Mouse (Mus musculus) midbrain, postnatal 0 days (tissue): Measurements from ENCODE around the gene Mindy4. TPM values are rescaled to one million over a fixed set of nuclear protein-coding genes. Genes with fewer than 3 reads are reported as not detected.
A peak's percentile ranks its signal among the peaks of the same experiment; 100 is the strongest.

Experiments
- ATAC-seq: fragments of 200-750 bp; cut with Nextera tagmentation; 2 replicates; pipeline ENCODE4 v1.8.0; 2017; ENCODE audit warnings: moderate number of reproducible peaks, mild to moderate bottlenecking, moderate TSS enrichment, moderate library complexity; ENCODE audit not compliant: low FRiP score
- DNase-seq: peaks from one replicate; pipeline ENCODE4 v3.0.0-alpha.2; 2015; ENCODE audit warnings: low spot score
- H3K27ac ChIP-seq: fragments of 300-500 bp; sonication (generic); 2 replicates; pipeline ENCODE4 v1.5.1; 2014; ENCODE audit warnings: low read depth, mild to moderate bottlenecking, low read length, mixed read lengths
- H3K27me3 ChIP-seq: fragments of 300-500 bp; sonication (generic); 2 replicates; pipeline ENCODE4 v1.6.1; 2014; ENCODE audit warnings: low read length, control low read depth, mixed read lengths; ENCODE audit not compliant: insufficient read depth
- H3K36me3 ChIP-seq: fragments of 300-500 bp; sonication (generic); 2 replicates; pipeline ENCODE4 v1.6.1; 2014; ENCODE audit warnings: low read length, control low read depth, mixed read lengths; ENCODE audit not compliant: insufficient read depth
- H3K4me1 ChIP-seq: fragments of 300-500 bp; sonication (generic); 2 replicates; pipeline ENCODE4 v1.6.1; 2014; ENCODE audit warnings: mild to moderate bottlenecking, control low read depth, antibody characterized with exemption, low read length, mixed read lengths; ENCODE audit not compliant: insufficient read depth
- H3K4me2 ChIP-seq: fragments of 300-500 bp; sonication (generic); 2 replicates; pipeline ENCODE4 v1.6.1; 2014; ENCODE audit warnings: low read depth, mild to moderate bottlenecking, low read length, mixed read lengths; ENCODE audit not compliant: poor library complexity, severe bottlenecking
- H3K4me3 ChIP-seq: fragments of 300-500 bp; sonication (generic); 2 replicates; pipeline ENCODE4 v1.5.1; 2014; ENCODE audit warnings: low read depth, mild to moderate bottlenecking, low read length, moderate library complexity
- H3K9ac ChIP-seq: fragments of 300-500 bp; sonication (generic); replicated peaks from 2 replicates; pipeline ENCODE4 v1.6.1; 2014; ENCODE audit warnings: mild to moderate bottlenecking, low read length, moderate library complexity, mixed read lengths; ENCODE audit not compliant: poor library complexity, severe bottlenecking
- H3K9me3 ChIP-seq: fragments of 300-500 bp; sonication (generic); 2 replicates; pipeline ENCODE4 v1.6.1; 2016; ENCODE audit warnings: low read length, control low read depth
- CTCF ChIP-seq: IDR thresholded peaks from 2 replicates; pipeline ENCODE4 v1.5.1; 2016; ENCODE audit warnings: antibody characterized with exemption, mild to moderate bottlenecking
- WGBS: fragments of 180-500 bp; shearing (Covaris S2); extraction: QIAGEN DNeasy Blood & Tissue Kit; methylation state at CpG from one replicate; pipeline ENCODE4 v1.1.7; 2014; 5-methylcytosine and 5-hydroxymethylcytosine counted together
- polyA plus RNA-seq: library from polyadenylated mRNA; unstranded; fragments of >200 nt; fragmentation: Nextera tagmentation; extraction: Ambion mirVana; gene quantifications from 2 replicates; pipeline ENCODE4 v1.2.1, GENCODE M21; 2015
- total RNA-seq: library from RNA; depleted of rRNA; stranded (reverse); fragments of >200 nt; gene quantifications from 2 replicates; pipeline ENCODE4 v1.2.3, GENCODE M21; 2014

Mindy4 gene
- total and polyA plus RNA-seq, 2 experiments from 2014 or later, result 8.8 to 10.0 TPM

DNA sequence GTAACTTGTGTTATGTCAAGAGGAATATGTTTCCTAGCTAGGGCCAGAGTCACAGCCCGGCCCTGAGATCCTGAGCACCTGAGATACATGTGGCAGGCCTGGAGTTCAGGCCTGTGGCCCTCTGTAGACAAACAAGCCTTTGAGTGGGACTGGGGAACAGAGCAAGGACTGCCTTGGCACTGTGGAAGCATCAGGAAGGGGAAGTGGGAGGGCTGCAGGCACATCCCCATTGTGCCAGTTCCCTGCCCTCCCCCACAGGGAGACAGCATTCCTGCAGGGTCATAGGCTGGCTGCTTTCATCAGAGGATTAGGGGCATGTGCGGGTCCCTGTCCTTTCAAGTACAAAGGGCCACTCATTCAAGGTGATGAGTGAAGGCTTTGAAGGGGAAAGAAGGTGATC is 107.0 kb downstream of the Mindy4 start:
- Histone ChIP-seq H3K4me2 (no peak overlapping the region), H3K27ac (no peak overlapping the region), H3K4me1 (no peaks in the 10 kb centered on the region), H3K4me3 (no peak overlapping the region), H3K9me3 (no peaks in the 10 kb centered on the region), H3K9ac (no peak overlapping the region), H3K27me3 (no peaks in the 10 kb centered on the region; the same call in 1 of the 2 replicates), H3K36me3 (peaks cover 9% of the 10 kb centered on the region; the same call in 1 of the 2 replicates)
- no peak for TF ChIP-seq CTCF
- DNase-seq (no peak), ATAC-seq (no peak)
- 55% methylated on average over 2 of the region's 2 CpGs for WGBS

DNA sequence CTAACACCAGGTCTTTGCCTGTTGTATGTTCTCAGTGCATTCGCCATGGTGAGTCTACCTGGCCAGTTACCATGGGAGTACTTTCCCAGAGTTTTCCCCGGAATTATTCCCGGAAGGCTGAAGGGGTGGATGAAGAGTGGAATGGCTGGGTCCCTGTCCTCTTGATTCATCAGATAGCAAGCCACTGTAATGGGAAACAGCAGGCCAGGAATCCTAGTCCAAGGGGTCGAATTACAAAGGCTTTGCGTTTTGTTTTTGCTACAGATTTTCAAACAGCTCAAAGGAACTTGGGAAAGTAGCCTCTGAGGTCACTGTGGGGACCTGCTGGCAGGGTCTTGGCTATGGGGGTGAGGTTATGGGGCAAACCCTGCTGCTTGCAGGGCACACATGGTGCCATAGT is 108.8 kb downstream of the Mindy4 start:
- Histone ChIP-seq H3K36me3 (peaks cover 9% of the 10 kb centered on the region; the same call in 1 of the 2 replicates), H3K9ac (no peak overlapping the region), H3K9me3 (no peaks in the 10 kb centered on the region), H3K4me2 (no peak overlapping the region), H3K27me3 (no peaks in the 10 kb centered on the region; the same call in 1 of the 2 replicates), H3K4me1 (no peaks in the 10 kb centered on the region), H3K4me3 (no peak overlapping the region), H3K27ac (no peak overlapping the region)
- DNase-seq (no peak), ATAC-seq (no peak)
- TF ChIP-seq CTCF, result no peak
- 74% methylated on average over 5 of the region's 5 CpGs for WGBS

DNA sequence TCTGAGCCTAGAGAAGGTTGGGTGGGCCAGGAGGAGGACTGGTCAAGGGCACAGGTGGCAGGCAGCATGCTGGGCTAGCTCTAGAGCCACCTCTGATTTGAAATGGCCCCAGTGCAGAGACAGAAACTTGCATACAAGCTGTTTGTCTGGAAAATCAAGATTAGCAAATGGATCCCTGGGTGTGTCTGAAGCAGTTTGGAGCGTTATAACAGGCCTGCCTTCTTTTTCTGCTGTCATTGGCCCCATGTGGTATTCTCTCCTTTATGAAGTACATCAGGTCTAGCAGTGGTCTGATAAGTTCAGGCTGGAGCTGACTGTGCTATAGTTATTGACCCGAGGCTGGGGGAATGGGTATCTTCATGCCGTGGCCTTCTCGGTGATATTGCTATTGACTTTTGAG is 110.7 kb downstream of the Mindy4 start:
- Histone ChIP-seq H3K9ac (no peak overlapping the region), H3K9me3 (no peaks in the 10 kb centered on the region), H3K4me2 (no peak overlapping the region), H3K4me1 (no peaks in the 10 kb centered on the region), H3K27ac (no peak overlapping the region), H3K27me3 (no peaks in the 10 kb centered on the region), H3K4me3 (no peak overlapping the region), H3K36me3 (peaks cover 5% of the 10 kb centered on the region; the same call in 1 of the 2 replicates)
- 93% methylated on average over 4 of the region's 4 CpGs for WGBS
- no peak for ATAC-seq
- no peak for DNase-seq
- no peak for TF ChIP-seq CTCF

DNA sequence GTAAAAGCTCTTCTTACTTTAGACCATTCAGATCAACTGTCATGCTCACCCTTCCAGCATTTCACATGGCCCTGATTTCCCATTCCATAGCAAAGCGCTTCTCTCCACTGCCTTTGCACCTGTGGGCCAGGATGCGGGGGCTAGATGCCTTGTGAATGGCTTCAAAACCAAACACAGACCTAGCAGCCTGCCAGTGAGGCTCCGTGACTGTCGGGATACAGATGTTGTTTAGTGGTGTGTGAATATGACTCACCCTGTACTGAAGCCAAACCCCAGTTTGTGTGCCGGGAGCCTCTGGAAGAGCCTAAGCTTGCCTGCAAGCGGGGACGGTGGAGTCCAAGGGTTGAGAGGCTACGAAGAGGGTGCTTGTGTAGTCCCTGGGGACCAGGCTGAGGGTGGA is 111.4 kb downstream of the Mindy4 start:
- ATAC-seq, result no peak
- Histone ChIP-seq H3K9me3 (no peaks in the 10 kb centered on the region), H3K27me3 (no peaks in the 10 kb centered on the region), H3K4me3 (no peak overlapping the region), H3K36me3 (peaks cover 5% of the 10 kb centered on the region; the same call in 1 of the 2 replicates), H3K27ac (no peak overlapping the region), H3K9ac (no peak overlapping the region), H3K4me2 (no peak overlapping the region), H3K4me1 (no peaks in the 10 kb centered on the region)
- WGBS, result 91% methylated on average over 8 of the region's 8 CpGs
- DNase-seq, result no peak
- TF ChIP-seq CTCF, result no peak

DNA sequence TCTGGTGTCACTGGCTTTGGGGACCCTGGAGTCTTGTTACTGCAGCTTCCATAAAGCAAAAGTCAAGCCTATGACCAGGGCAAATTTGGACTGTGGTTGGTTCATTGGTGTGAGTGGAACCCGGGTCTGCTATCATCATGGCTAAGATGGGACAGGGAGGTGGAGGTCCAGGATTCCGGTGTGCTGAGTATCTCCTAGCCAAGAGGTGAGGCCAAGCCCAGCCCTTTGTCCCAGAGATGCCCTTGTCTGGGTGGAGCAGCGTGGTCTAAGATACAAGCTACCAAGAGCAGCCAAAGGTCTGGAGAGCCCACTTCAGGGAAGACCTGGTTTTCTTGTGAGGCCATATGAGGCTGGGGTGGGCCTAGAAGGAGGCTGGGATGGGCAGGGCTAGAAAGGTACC is 115.4 kb downstream of the Mindy4 start:
- H3K9me3 ChIP-seq, result no peaks in the 10 kb centered on the region
- H3K4me1 ChIP-seq, result no peaks in the 10 kb centered on the region
- TF ChIP-seq CTCF, result no peak
- H3K9ac ChIP-seq, result no peak overlapping the region
- H3K27me3 ChIP-seq, result no peaks in the 10 kb centered on the region
- ATAC-seq, result no peak
- H3K4me2 ChIP-seq, result no peak overlapping the region
- H3K4me3 ChIP-seq, result no peak overlapping the region
- H3K36me3 ChIP-seq, result no peaks in the 10 kb centered on the region
- no peak overlapping the region for H3K27ac ChIP-seq
- WGBS, result 96% methylated on average over 3 of the region's 3 CpGs
- DNase-seq, result no peak

DNA sequence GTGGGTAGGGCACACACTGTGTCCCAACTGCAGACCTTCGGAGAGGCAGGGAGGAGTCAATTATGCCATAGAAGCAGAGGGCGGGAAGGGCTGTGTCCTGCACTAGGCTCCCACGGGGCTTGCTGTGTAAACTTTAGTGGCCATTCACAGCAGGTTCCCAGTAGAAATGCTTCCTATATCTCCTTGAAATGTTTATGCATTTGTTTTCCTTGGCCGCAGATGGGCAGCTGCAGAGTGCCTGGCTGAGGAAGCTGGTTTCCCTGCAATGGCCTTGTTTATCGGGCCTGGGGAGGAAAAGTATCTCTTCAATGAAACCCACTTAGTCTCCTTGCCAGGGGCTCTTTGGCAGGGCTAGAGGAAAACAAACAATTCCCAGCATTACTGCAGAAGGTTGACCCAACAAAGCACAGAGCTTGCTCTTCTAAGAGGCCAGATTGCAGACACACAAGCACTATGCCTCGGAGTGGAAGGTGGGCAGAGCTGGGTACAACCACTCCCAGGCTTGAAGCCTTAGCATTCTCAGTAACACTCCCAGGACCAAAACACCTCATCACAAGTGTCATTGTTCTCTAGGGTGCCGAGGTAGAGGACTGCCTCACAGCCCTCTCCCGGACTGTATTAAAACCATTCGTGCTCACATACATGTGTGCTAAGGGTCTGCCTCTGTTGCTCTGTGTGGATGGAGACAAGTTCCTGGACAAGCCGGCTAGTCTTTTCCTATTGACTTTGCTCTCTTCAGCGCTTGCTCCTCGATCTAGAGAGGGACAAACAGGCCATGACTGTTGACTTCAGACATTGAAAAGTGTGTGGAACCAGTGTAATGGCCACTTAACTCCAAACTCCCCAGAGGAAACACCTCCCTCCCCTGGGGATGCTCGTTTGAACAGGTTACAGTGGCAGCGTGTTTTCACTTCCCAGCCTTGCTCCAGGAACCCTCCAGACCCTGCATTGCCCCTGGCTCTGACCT is 116.7 kb downstream of the Mindy4 start:
- H3K9ac ChIP-seq, result no peak overlapping the region
- H3K4me2 ChIP-seq, result no peak overlapping the region
- no peaks in the 10 kb centered on the region for H3K9me3 ChIP-seq
- no peak overlapping the region for H3K4me3 ChIP-seq
- TF ChIP-seq CTCF, result no peak
- H3K27ac ChIP-seq, result peak overlapping the region; percentile 12; the same call in 1 of the 2 replicates
- no peaks in the 10 kb centered on the region for H3K4me1 ChIP-seq
- ATAC-seq (no peak), DNase-seq (no peak)
- no peaks in the 10 kb centered on the region for H3K36me3 ChIP-seq
- 74% methylated on average over 14 of the region's 14 CpGs for WGBS
- no peaks in the 10 kb centered on the region for H3K27me3 ChIP-seq
